Mouse (Mus musculus): ENCODE results near the gene Rap2c.

- TF ChIP-seq POLR2A (IDR thresholded peaks at IDR 0.05; ENCODE audit: insufficient read depth, low read depth, low read length) (no peak), CTCF (IDR thresholded peaks at IDR 0.05) (no peak)
Measured at GRCm38 (mm10) chrX:51065158-51065664, 47.4 kb upstream of the Rap2c start.

Measured in heart, adult 2 months (tissue).